7 mouse cellular contexts compared by ENCODE assay signal in genomic region chr8:122666827-122667226, GRCm38 (mm10). TPM values are rescaled to one million over a fixed set of nuclear protein-coding genes. Genes with fewer than 3 reads are reported as not detected.
A peak's percentile ranks its signal among the peaks of the same experiment; 100 is the strongest.
DNase-seq lines count a peak whose midpoint lies in the region; ATAC-seq and TF ChIP-seq lines count a peak whose summit lies in the region.

No protein-coding gene starts in this region.

- 0 out of 2 replicates have a peak overlapping the region, but pooled peaks have one; percentile 1 for H3K9ac ChIP-seq in neural tube, embryonic 12.5 days

- H3K4me3 ChIP-seq in neural tube, embryonic 12.5 days = no peak overlapping the region
- H3K4me3 ChIP-seq in erythroblast, embryonic 14.5 days (replicated peaks) = peak overlapping the region; percentile 45
- H3K4me3 ChIP-seq in layer of hippocampus, adult 2 months = no peak overlapping the region

- peaks cover 75% of the 10 kb centered on the region for H3K4me1 ChIP-seq in neural tube, embryonic 12.5 days
- H3K4me1 ChIP-seq in erythroblast, embryonic 14.5 days (ENCODE audit: control insufficient read depth) = peaks cover 66% of the 10 kb centered on the region

- H3K27ac ChIP-seq in neural tube, embryonic 12.5 days = no peak overlapping the region
- peak overlapping the region; percentile 65 for H3K27ac ChIP-seq in layer of hippocampus, adult 2 months

- TF ChIP-seq CTCF in layer of hippocampus, adult 2 months (conservative IDR thresholded peaks at IDR 0.05) = no peak

- H3K9me3 ChIP-seq in neural tube, embryonic 12.5 days = no peaks in the 10 kb centered on the region
- H3K9me3 ChIP-seq in erythroblast, embryonic 14.5 days (ENCODE audit: control insufficient read depth, low read length) = no peaks in the 10 kb centered on the region

- no peaks in the 10 kb centered on the region; the same call in 1 of the 2 replicates for H3K36me3 ChIP-seq in neural tube, embryonic 12.5 days
- H3K36me3 ChIP-seq in erythroblast, embryonic 14.5 days (ENCODE audit: control insufficient read depth) = peaks cover 52% of the 10 kb centered on the region

- 63% methylated on average over 12 of the region's 12 CpGs for WGBS in neural tube, embryonic 12.5 days

- no peak for DNase-seq in neural tube, embryonic 10.5 days (ENCODE audit: extremely low spot score, low spot score)
- DNase-seq in layer of hippocampus, adult 2 months (ENCODE audit: low spot score in 2 of 2) = peak; percentile 47 to 72
- DNase-seq in thymus, postnatal 25 days = peak; percentile 71
- DNase-seq in adrenal gland, postnatal 14 days = no peak

- no peaks in the 10 kb centered on the region for H3K27me3 ChIP-seq in neural tube, embryonic 12.5 days (replicated peaks)
- H3K27me3 ChIP-seq in erythroblast, embryonic 14.5 days (ENCODE audit: control insufficient read depth) = peaks cover 29% of the 10 kb centered on the region

- no peak for ATAC-seq in neural tube, embryonic 12.5 days (ENCODE audit: low FRiP score, low read depth)
- ATAC-seq in megakaryocyte progenitor cell, adult 5-6 weeks (replicated peaks; ENCODE audit: poor library complexity) = peak; percentile 45

- peak overlapping the region; percentile 7; the same call in 1 of the 2 replicates for H3K4me2 ChIP-seq in neural tube, embryonic 12.5 days (replicated peaks)

RNA-seq across cellular contexts. Expression of gene Cbfa2t3, which starts 32.1 kb away (rescaled TPM):
- 15.3 and 16.7 TPM in 2 replicates for polyA plus RNA-seq in neural tube, embryonic 12.5 days (2016; fragmentation: Nextera tagmentation; extraction: Ambion mirVana)
- polyA plus RNA-seq in erythroblast, embryonic 14.5 days (2012) = 6.1 and 8.9 TPM in 2 replicates
- total RNA-seq in layer of hippocampus, adult 2 months (2021) = 10 to 100 TPM; 38.0 to 49.8 TPM
- total RNA-seq in megakaryocyte progenitor cell, adult 5-6 weeks (2015) = 19.6 and 20.7 TPM in 2 replicates
- 11.8 and 12.3 TPM in 2 replicates for total RNA-seq in megakaryocyte progenitor cell, adult 5-6 weeks (2017)
- total RNA-seq in adrenal gland, postnatal 14 days (2021) = 13.6 and 14.9 TPM in 2 replicates

RNA-seq across cellular contexts. Expression of gene Pabpn1l, which starts 44.3 kb away (rescaled TPM):
- not detected in 2 replicates for polyA plus RNA-seq in neural tube, embryonic 12.5 days (2016; fragmentation: Nextera tagmentation; extraction: Ambion mirVana)
- polyA plus RNA-seq in erythroblast, embryonic 14.5 days (2012) = not detected in 2 replicates
- under 1 TPM in 1 of 2 experiments, not detected in 1; 0.52 TPM for total RNA-seq in layer of hippocampus, adult 2 months (2021)
- total RNA-seq in megakaryocyte progenitor cell, adult 5-6 weeks (2015) = 0.12 TPM in 1 of 2 replicates, not detected in the other
- not detected in 2 replicates for total RNA-seq in megakaryocyte progenitor cell, adult 5-6 weeks (2017)
- total RNA-seq in adrenal gland, postnatal 14 days (2021) = not detected in 2 replicates

RNA-seq across cellular contexts. Expression of gene Trappc2l, which starts 55.4 kb away (rescaled TPM):
- 65.6 and 69.7 TPM in 2 replicates for polyA plus RNA-seq in neural tube, embryonic 12.5 days (2016; fragmentation: Nextera tagmentation; extraction: Ambion mirVana)
- polyA plus RNA-seq in erythroblast, embryonic 14.5 days (2012) = 0.16 and 0.80 TPM in 2 replicates
- total RNA-seq in layer of hippocampus, adult 2 months (2021) = 10 to 100 TPM; 77.3 to 88.6 TPM
- total RNA-seq in megakaryocyte progenitor cell, adult 5-6 weeks (2015) = 41.5 and 52.4 TPM in 2 replicates
- 18.0 and 27.9 TPM in 2 replicates for total RNA-seq in megakaryocyte progenitor cell, adult 5-6 weeks (2017)
- total RNA-seq in adrenal gland, postnatal 14 days (2021) = 47.6 and 52.6 TPM in 2 replicates

RNA-seq across cellular contexts. Expression of gene Galns, which starts 55.6 kb away (rescaled TPM):
- 4.6 and 6.2 TPM in 2 replicates for polyA plus RNA-seq in neural tube, embryonic 12.5 days (2016; fragmentation: Nextera tagmentation; extraction: Ambion mirVana)
- polyA plus RNA-seq in erythroblast, embryonic 14.5 days (2012) = 0.07 and 0.08 TPM in 2 replicates
- 10 to 100 TPM; 11.8 to 13.9 TPM for total RNA-seq in layer of hippocampus, adult 2 months (2021)
- 30.3 and 31.8 TPM in 2 replicates for total RNA-seq in megakaryocyte progenitor cell, adult 5-6 weeks (2015)
- total RNA-seq in megakaryocyte progenitor cell, adult 5-6 weeks (2017) = 32.2 and 33.1 TPM in 2 replicates
- 5.4 and 7.5 TPM in 2 replicates for total RNA-seq in adrenal gland, postnatal 14 days (2021)

Comparison
In these comparisons a context has a peak if more than half of its experiments do, and no peak if none do; other contexts are left out.
1. DNase-seq: peak in layer of hippocampus, adult 2 months (2 of 2) and thymus, postnatal 25 days (single experiment); none in neural tube, embryonic 10.5 days (single experiment) and adrenal gland, postnatal 14 days (single experiment).